Mouse (Mus musculus) bone marrow, adult 2 months (tissue): ENCODE results near the gene Cd46.

Experiments
- CTCF ChIP-seq: fragments of 200-500 bp; IDR thresholded peaks from 2 replicates; pipeline ENCODE4 v1.5.1; 2011; ENCODE audit warnings: low read length, control low read depth; ENCODE audit not compliant: control insufficient read depth, insufficient read depth
- POLR2A ChIP-seq: fragments of 200-500 bp; IDR thresholded peaks from 2 replicates; pipeline ENCODE4 v1.6.1; 2011; ENCODE audit warnings: low read depth, mild to moderate bottlenecking, control low read depth, low read length, borderline replicate concordance; ENCODE audit not compliant: control insufficient read depth

DNA sequence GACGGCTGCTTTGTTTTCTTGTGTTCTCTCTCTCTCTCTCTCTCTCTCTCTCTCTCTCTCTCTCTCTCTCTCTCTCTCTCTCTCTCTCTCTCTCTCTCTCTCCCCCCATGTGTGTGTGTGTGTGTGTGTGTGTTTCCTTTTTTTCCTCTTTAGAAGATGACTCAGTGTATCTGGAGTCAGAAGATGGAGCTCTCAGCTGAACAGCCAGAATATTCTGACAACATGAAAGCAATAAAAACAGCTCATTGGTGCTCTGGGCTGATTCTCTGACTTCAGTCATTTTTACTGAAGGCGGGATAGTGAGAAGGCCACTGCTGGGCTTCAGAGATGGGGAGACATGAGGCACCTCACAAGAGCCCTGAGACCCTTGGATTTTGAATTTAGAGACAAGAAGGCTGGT, 70.2 kb downstream of the Cd46 start:
- TF ChIP-seq CTCF: no peak
- no peak for TF ChIP-seq POLR2A
